Mouse (Mus musculus): ENCODE measurements around the gene Vmn2r103. TPM values are rescaled to one million over a fixed set of nuclear protein-coding genes. Genes with fewer than 3 reads are reported as not detected.

Vmn2r103 gene
- total and polyA plus RNA-seq, 3 experiments: not detected

DNA sequence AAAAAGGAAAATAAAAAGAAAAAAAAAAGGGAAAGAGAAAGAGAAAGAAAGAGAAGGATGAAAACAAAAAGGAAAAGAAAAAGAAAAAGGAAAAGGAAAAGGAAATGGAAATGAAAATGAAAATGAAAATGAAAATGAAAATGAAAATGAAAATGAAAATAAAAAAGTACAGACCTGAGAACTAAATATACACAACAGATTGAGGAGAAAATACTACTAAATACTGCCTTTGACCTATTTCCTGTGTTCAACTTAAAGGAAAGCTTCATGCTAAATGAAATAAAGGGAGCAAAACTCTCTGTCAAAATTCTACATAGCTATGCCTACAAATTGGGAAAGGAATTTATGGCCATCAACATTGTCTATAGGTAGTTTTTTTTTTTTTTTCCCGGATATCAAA lies 16.1 kb downstream of the Vmn2r103 start:
- Histone ChIP-seq H3K79me2 (ENCODE audit: control insufficient read depth, insufficient read depth, low read length, poor library complexity) (no peaks in the 10 kb centered on the region), H3K36me3 (ENCODE audit: control insufficient read depth in 1 of 2, insufficient read depth in 2 of 2, low read length in 2 of 2) (no peaks in the 10 kb centered on the region), H3K4me1 (ENCODE audit: control insufficient read depth in 1 of 2, insufficient read depth in 2 of 2, low read length in 2 of 2) (no peaks in the 10 kb centered on the region), H3K27me3 (ENCODE audit: control insufficient read depth in 1 of 2, insufficient read depth in 2 of 2, low read length in 2 of 2) (no peaks in the 10 kb centered on the region), H3K27ac (ENCODE audit: control insufficient read depth, low read depth, low read length) (no peak overlapping the region), H3K4me3 (ENCODE audit: control insufficient read depth in 1 of 2, insufficient read depth in 1 of 2, low read depth in 2 of 2, low read length in 2 of 2) (no peak overlapping the region), H3K9me3 (replicated peaks; ENCODE audit: insufficient read depth, low read length) (no peaks in the 10 kb centered on the region), H3K9ac (ENCODE audit: control insufficient read depth, low read depth, low read length, poor library complexity, severe bottlenecking) (no peak overlapping the region)
- no peak for DNase-seq (ENCODE audit: low read depth, low spot score)
- TF ChIP-seq TCF12 (IDR thresholded peaks at IDR 0.05; ENCODE audit: low read depth, low read length) (no peak), ZMIZ1 (IDR thresholded peaks at IDR 0.05; ENCODE audit: low read depth, low read length) (no peak), SIN3A (IDR thresholded peaks at IDR 0.05; ENCODE audit: low read length) (no peak), NRF1 (IDR thresholded peaks at IDR 0.05; ENCODE audit: insufficient read depth, low read depth, low read length, poor library complexity, severe bottlenecking) (no peak), ELF1 (IDR thresholded peaks at IDR 0.05; ENCODE audit: low read depth, low read length) (no peak), POLR2AphosphoS2 (IDR thresholded peaks at IDR 0.05; ENCODE audit: low read length) (no peak)

Other genes starting within 250 kb of the Vmn2r103 start
- not detected in 2 replicates for gene Vmn2r101, start 196.1 kb upstream of the Vmn2r103 start, total RNA-seq (2012; rRNA removed)
- not detected for gene Vmn2r101, start 196.1 kb upstream of the Vmn2r103 start, polyA plus RNA-seq (2012; ENCODE audit: insufficient read depth in 1 of 2, insufficient read length in 2 of 2, low read depth in 1 of 2, low replicate concordance in 2 of 2, missing spikeins in 1 of 2)
- gene Vmn2r102, start 113.0 kb upstream of the Vmn2r103 start, total RNA-seq (2012; rRNA removed): not detected in 2 replicates
- gene Vmn2r102, start 113.0 kb upstream of the Vmn2r103 start, polyA plus RNA-seq (2012; ENCODE audit: insufficient read depth in 1 of 2, insufficient read length in 2 of 2, low read depth in 1 of 2, low replicate concordance in 2 of 2, missing spikeins in 1 of 2): under 1 TPM in 1 of 2 experiments, not detected in 1; under 0.01 TPM